7 mouse cellular contexts compared by ENCODE assay signal in the genomic region with DNA sequence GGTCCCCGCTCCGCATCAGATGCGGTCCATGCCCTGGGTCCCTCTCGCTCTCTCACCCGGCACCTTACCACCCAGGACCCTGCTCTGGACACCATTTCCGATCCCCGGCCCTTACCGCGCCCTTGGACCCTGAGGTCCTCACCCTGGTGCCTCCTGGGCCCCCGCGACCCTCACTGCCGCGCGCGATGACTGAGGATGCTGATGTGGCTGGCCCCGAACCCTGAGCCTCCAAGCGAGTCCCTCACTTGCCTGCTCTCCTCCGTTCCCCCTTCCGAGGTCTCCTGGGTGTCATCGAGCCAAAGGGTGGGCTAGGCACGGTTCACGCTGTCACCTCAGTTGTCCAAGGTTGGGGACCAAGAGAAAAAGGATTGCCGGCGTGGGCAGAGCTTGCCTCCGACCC. TPM values are rescaled to one million over a fixed set of nuclear protein-coding genes. Genes with fewer than 3 reads are reported as not detected.
DNase-seq lines count a peak whose midpoint lies in the region; ATAC-seq and TF ChIP-seq lines count a peak whose summit lies in the region.

No protein-coding gene starts in this region.

- H3K27ac ChIP-seq in lung, postnatal 0 days (ENCODE audit: low read length): no peak overlapping the region
- no peak overlapping the region for H3K27ac ChIP-seq in forebrain, embryonic 13.5 days
- no peak overlapping the region for H3K27ac ChIP-seq in limb, embryonic 11.5 days (replicated peaks; ENCODE audit: low read depth, low read length)
- no peak overlapping the region for H3K27ac ChIP-seq in olfactory bulb, adult 2 months (ENCODE audit: insufficient read depth, low read depth, low read length)

- H3K9me3 ChIP-seq in lung, postnatal 0 days (ENCODE audit: low read length): no peaks in the 10 kb centered on the region
- no peaks in the 10 kb centered on the region for H3K9me3 ChIP-seq in forebrain, embryonic 13.5 days (replicated peaks)
- H3K9me3 ChIP-seq in limb, embryonic 11.5 days (ENCODE audit: control insufficient read depth, low read length): no peaks in the 10 kb centered on the region

- WGBS in lung, postnatal 0 days: 28% methylated on average over 24 of the region's 25 CpGs
- 23% methylated on average over 25 of the region's 25 CpGs for WGBS in forebrain, embryonic 13.5 days
- 29% methylated on average over 25 of the region's 25 CpGs for WGBS in limb, embryonic 11.5 days
- WGBS in olfactory bulb, adult 2 months: 30% methylated on average over 25 of the region's 25 CpGs

- DNase-seq in lung, postnatal 0 days (ENCODE audit: low spot score): no peak
- DNase-seq in lung, postnatal 10 days: no peak
- no peak for DNase-seq in limb, embryonic 11.5 days (ENCODE audit: low spot score)
- DNase-seq in right cerebral cortex, adult 18-20 months: no peak
- DNase-seq in cerebellum, postnatal 25 days: no peak

- peaks cover 6% of the 10 kb centered on the region; the same call in 1 of the 2 replicates for H3K27me3 ChIP-seq in lung, postnatal 0 days (replicated peaks; ENCODE audit: insufficient read depth, low read length)
- H3K27me3 ChIP-seq in forebrain, embryonic 13.5 days: peaks cover 47% of the 10 kb centered on the region
- H3K27me3 ChIP-seq in limb, embryonic 11.5 days (ENCODE audit: control insufficient read depth, insufficient read depth, low read length): peaks cover 28% of the 10 kb centered on the region

- H3K4me3 ChIP-seq in lung, postnatal 0 days (ENCODE audit: low read depth, low read length): peak overlapping the region; percentile 59
- peak overlapping the region; percentile 48 for H3K4me3 ChIP-seq in forebrain, embryonic 13.5 days
- peak overlapping the region; percentile 42 for H3K4me3 ChIP-seq in limb, embryonic 11.5 days (ENCODE audit: low read depth, low read length)
- peak overlapping the region; percentile 46 for H3K4me3 ChIP-seq in olfactory bulb, adult 2 months (ENCODE audit: insufficient read depth, low read depth, low read length)

- TF ChIP-seq CTCF in lung, postnatal 0 days (IDR thresholded peaks at IDR 0.05): no peak
- no peak for TF ChIP-seq CTCF in olfactory bulb, adult 2 months (IDR thresholded peaks at IDR 0.05; ENCODE audit: insufficient read depth, low read depth, low read length)

- 0 out of 2 replicates have a peak, but pooled peaks cover 3% of the 10 kb centered on the region for H3K4me1 ChIP-seq in lung, postnatal 0 days (ENCODE audit: insufficient read depth, low read depth, low read length)
- peaks cover 8% of the 10 kb centered on the region for H3K4me1 ChIP-seq in forebrain, embryonic 13.5 days
- H3K4me1 ChIP-seq in limb, embryonic 11.5 days (ENCODE audit: control insufficient read depth, insufficient read depth, low read length): 0 out of 2 replicates have a peak, but pooled peaks cover 7% of the 10 kb centered on the region
- H3K4me1 ChIP-seq in olfactory bulb, adult 2 months (ENCODE audit: control insufficient read depth, insufficient read depth, low read length): peaks cover 8% of the 10 kb centered on the region; the same call in 1 of the 2 replicates

- TF ChIP-seq POLR2A in olfactory bulb, adult 2 months (IDR thresholded peaks at IDR 0.05; ENCODE audit: insufficient read depth, low read depth, low read length): no peak

- peak; percentile 9; the same call in 1 of the 2 replicates for ATAC-seq in lung, postnatal 0 days
- no peak for ATAC-seq in forebrain, embryonic 13.5 days
- no peak for ATAC-seq in limb, embryonic 11.5 days (ENCODE audit: insufficient number of reproducible peaks, low FRiP score, low TSS enrichment, low read depth)

- H3K9ac ChIP-seq in lung, postnatal 0 days (replicated peaks; ENCODE audit: low read depth): peak overlapping the region; percentile 50
- H3K9ac ChIP-seq in forebrain, embryonic 13.5 days: peak overlapping the region; percentile 59
- H3K9ac ChIP-seq in limb, embryonic 11.5 days (ENCODE audit: low read length): no peak overlapping the region

- H3K4me2 ChIP-seq in lung, postnatal 0 days (replicated peaks; ENCODE audit: low read depth, low read length): peak overlapping the region; percentile 86
- H3K4me2 ChIP-seq in forebrain, embryonic 13.5 days: peak overlapping the region; percentile 72
- H3K4me2 ChIP-seq in limb, embryonic 11.5 days (ENCODE audit: low read depth, severe bottlenecking): peak overlapping the region; percentile 69

- H3K36me3 ChIP-seq in lung, postnatal 0 days (ENCODE audit: insufficient read depth, low read length): no peaks in the 10 kb centered on the region
- H3K36me3 ChIP-seq in forebrain, embryonic 13.5 days (ENCODE audit: poor library complexity, severe bottlenecking): no peaks in the 10 kb centered on the region
- no peaks in the 10 kb centered on the region for H3K36me3 ChIP-seq in limb, embryonic 11.5 days (ENCODE audit: control insufficient read depth, insufficient read depth, low read length)

- TF ChIP-seq EP300 in lung, postnatal 0 days (IDR thresholded peaks at IDR 0.05): no peak

RNA-seq across cellular contexts. Expression of a gene that starts 0.6 kb away (rescaled TPM):
- polyA plus RNA-seq in lung, postnatal 0 days (2015; fragmentation: Nextera tagmentation; extraction: Ambion mirVana): 8.4 and 12.4 TPM in 2 replicates
- polyA plus RNA-seq in forebrain, embryonic 13.5 days (2015; fragmentation: Nextera tagmentation; extraction: Ambion mirVana): 1.8 and 2.2 TPM in 2 replicates
- polyA plus RNA-seq in limb, embryonic 11.5 days (2014; fragmentation: Nextera tagmentation; extraction: Ambion mirVana): 0.67 and 0.68 TPM in 2 replicates
- polyA plus RNA-seq in olfactory bulb, adult 2 months (2012; ENCODE audit: insufficient read depth, insufficient read length, low replicate concordance, missing spikeins): not detected in 2 replicates

RNA-seq across cellular contexts. Expression of a gene that starts 12.5 kb away (rescaled TPM):
- 17.8 and 19.5 TPM in 2 replicates for polyA plus RNA-seq in lung, postnatal 0 days (2015; fragmentation: Nextera tagmentation; extraction: Ambion mirVana)
- polyA plus RNA-seq in forebrain, embryonic 13.5 days (2015; fragmentation: Nextera tagmentation; extraction: Ambion mirVana): 29.6 and 30.0 TPM in 2 replicates
- 30.6 and 33.8 TPM in 2 replicates for polyA plus RNA-seq in limb, embryonic 11.5 days (2014; fragmentation: Nextera tagmentation; extraction: Ambion mirVana)
- polyA plus RNA-seq in olfactory bulb, adult 2 months (2012; ENCODE audit: insufficient read depth, insufficient read length, low replicate concordance, missing spikeins): not detected in 2 replicates

RNA-seq across cellular contexts. Expression of a gene that starts 29.1 kb away (rescaled TPM):
- polyA plus RNA-seq in lung, postnatal 0 days (2015; fragmentation: Nextera tagmentation; extraction: Ambion mirVana): 13.7 and 16.1 TPM in 2 replicates
- 2.6 and 3.0 TPM in 2 replicates for polyA plus RNA-seq in forebrain, embryonic 13.5 days (2015; fragmentation: Nextera tagmentation; extraction: Ambion mirVana)
- polyA plus RNA-seq in limb, embryonic 11.5 days (2014; fragmentation: Nextera tagmentation; extraction: Ambion mirVana): 2.8 and 3.8 TPM in 2 replicates
- not detected in 2 replicates for polyA plus RNA-seq in olfactory bulb, adult 2 months (2012; ENCODE audit: insufficient read depth, insufficient read length, low replicate concordance, missing spikeins)

RNA-seq across cellular contexts. Expression of a gene that starts 54.3 kb away (rescaled TPM):
- 38.2 and 44.9 TPM in 2 replicates for polyA plus RNA-seq in lung, postnatal 0 days (2015; fragmentation: Nextera tagmentation; extraction: Ambion mirVana)
- polyA plus RNA-seq in forebrain, embryonic 13.5 days (2015; fragmentation: Nextera tagmentation; extraction: Ambion mirVana): 60.5 and 61.9 TPM in 2 replicates
- 55.7 and 59.1 TPM in 2 replicates for polyA plus RNA-seq in limb, embryonic 11.5 days (2014; fragmentation: Nextera tagmentation; extraction: Ambion mirVana)
- not detected in 2 replicates for polyA plus RNA-seq in olfactory bulb, adult 2 months (2012; ENCODE audit: insufficient read depth, insufficient read length, low replicate concordance, missing spikeins)

Comparison
In these comparisons a context has a peak if more than half of its experiments do, and no peak if none do; other contexts are left out.
1. RNA of a gene that starts 12.5 kb away (polyA plus RNA-seq): 30.6 to 33.8 TPM in limb, embryonic 11.5 days, 29.6 to 30.0 TPM in forebrain, embryonic 13.5 days and 17.8 to 19.5 TPM in lung, postnatal 0 days; not detected in olfactory bulb, adult 2 months; every median in the first group is over 10 times any median in the second.
2. Peak in every context shown above with its lines, with median percentiles within 50 percentile points of each other: H3K4me2 ChIP-seq and H3K4me3 ChIP-seq.